Mouse (Mus musculus) intestine, embryonic 16.5 days (tissue): Measurements from ENCODE around the gene Stxbp5. TPM values are rescaled to one million over a fixed set of nuclear protein-coding genes. Genes with fewer than 3 reads are reported as not detected.
"Not testable (repeated sequence)": the region's sequence is repeated elsewhere in the genome, so short reads cannot be mapped to it uniquely, and the experiment has no call there.

Source experiments
- ATAC-seq: fragments of 200-750 bp; cut with Nextera tagmentation; 2 replicates; pipeline ENCODE4 v1.8.0; 2017; ENCODE audit warnings: moderate TSS enrichment, moderate library complexity
- H3K27ac ChIP-seq: fragments of 300-500 bp; sonication (generic); 2 replicates; pipeline ENCODE4 v1.5.1; 2014; ENCODE audit warnings: mild to moderate bottlenecking, low read length
- H3K27me3 ChIP-seq: fragments of 300-500 bp; sonication (generic); replicated peaks from 2 replicates; pipeline ENCODE4 v1.6.1; 2014; ENCODE audit warnings: low read length, control low read depth, mixed read lengths; ENCODE audit not compliant: control insufficient read depth, insufficient read depth
- H3K36me3 ChIP-seq: fragments of 300-500 bp; sonication (generic); 2 replicates; pipeline ENCODE4 v1.6.1; 2014; ENCODE audit warnings: low read length, control low read depth; ENCODE audit not compliant: control insufficient read depth, insufficient read depth
- H3K4me1 ChIP-seq: fragments of 300-500 bp; sonication (generic); 2 replicates; pipeline ENCODE4 v1.6.1; 2014; ENCODE audit warnings: low read length, control low read depth, mixed read lengths; ENCODE audit not compliant: control insufficient read depth, insufficient read depth
- H3K4me2 ChIP-seq: fragments of 300-500 bp; sonication (generic); 2 replicates; pipeline ENCODE4 v1.6.1; 2014; ENCODE audit warnings: low read depth, low read length, control low read depth
- H3K4me3 ChIP-seq: fragments of 300-500 bp; sonication (generic); 2 replicates; pipeline ENCODE4 v1.5.1; 2014; ENCODE audit warnings: mild to moderate bottlenecking, low read length
- H3K9ac ChIP-seq: fragments of 300-500 bp; sonication (generic); 2 replicates; pipeline ENCODE4 v1.6.1; 2014; ENCODE audit warnings: low read depth, low read length
- H3K9me3 ChIP-seq: fragments of 300-500 bp; sonication (generic); 2 replicates; pipeline ENCODE4 v1.6.1; 2016; ENCODE audit warnings: low read length, control low read depth; ENCODE audit not compliant: control insufficient read depth
- WGBS: fragments of 180-500 bp; shearing (Covaris S2); extraction: QIAGEN DNeasy Blood & Tissue Kit; methylation state at CpG from one replicate; pipeline ENCODE4 v1.1.7; 2014; 5-methylcytosine and 5-hydroxymethylcytosine counted together
- polyA plus RNA-seq: library from polyadenylated mRNA; unstranded; fragments of >200 nt; fragmentation: Nextera tagmentation; extraction: Ambion mirVana; gene quantifications from 2 replicates; pipeline ENCODE4 v1.2.1, GENCODE M21; 2015

Stxbp5 gene
- polyA plus RNA-seq, 1 experiment from 2014 or later, result 3.1 TPM

DNA sequence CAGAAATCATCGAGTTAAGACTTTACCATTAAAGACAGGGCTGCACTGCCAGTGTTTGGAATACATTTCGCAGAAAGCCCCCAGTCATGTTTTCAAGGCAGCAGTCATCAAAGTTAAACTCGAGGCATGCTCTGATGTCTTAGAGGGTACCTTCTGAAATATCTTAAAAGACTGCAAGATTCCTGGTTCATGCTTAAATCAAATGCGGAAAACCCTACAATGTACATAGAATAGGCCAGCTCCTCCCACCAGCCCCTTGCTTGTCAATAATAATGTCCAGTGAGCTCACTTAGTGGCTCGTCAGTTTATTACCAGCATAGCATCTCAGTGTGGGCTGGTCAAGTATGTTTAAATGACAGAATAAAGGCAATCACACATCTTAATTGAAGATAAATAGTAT, 3.0 kb downstream of the Stxbp5 start:
- Histone ChIP-seq H3K36me3 (peaks cover 3% of the 10 kb centered on the region; the same call in 1 of the 2 replicates), H3K27ac (no peak overlapping the region), H3K9ac (no peak overlapping the region), H3K27me3 (no peaks in the 10 kb centered on the region), H3K4me1 (peaks cover 5% of the 10 kb centered on the region), H3K4me3 (no peak overlapping the region), H3K9me3 (no peaks in the 10 kb centered on the region), H3K4me2 (no peak overlapping the region)
- ATAC-seq, result no peak
- WGBS, result 74% methylated on average over 5 of the region's 5 CpGs

DNA sequence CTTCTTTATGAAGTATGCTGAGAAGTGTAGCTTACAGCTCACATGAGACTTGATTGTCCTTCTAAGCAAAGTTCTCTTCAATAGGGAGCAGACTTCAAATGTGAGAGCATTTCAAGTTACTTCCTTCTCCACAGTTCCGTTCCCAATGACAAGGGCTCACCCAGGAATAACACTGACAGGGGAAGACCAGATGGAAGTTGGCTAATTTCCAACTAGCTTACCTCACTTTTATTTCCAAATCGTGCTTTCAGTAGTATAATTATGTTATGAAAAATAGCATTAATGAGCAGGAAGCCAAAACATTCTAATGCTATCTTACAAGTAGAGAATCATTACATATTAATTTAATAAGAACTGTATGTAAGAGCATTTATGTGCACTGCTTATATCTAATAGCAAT, 7.3 kb downstream of the Stxbp5 start:
- H3K27me3 ChIP-seq, result no peaks in the 10 kb centered on the region
- ATAC-seq, result no peak
- peaks cover 3% of the 10 kb centered on the region; the same call in 1 of the 2 replicates for H3K36me3 ChIP-seq
- no peak overlapping the region for H3K27ac ChIP-seq
- 56% methylated on average over 2 of the region's 2 CpGs for WGBS
- H3K9ac ChIP-seq, result no peak overlapping the region
- no peak overlapping the region for H3K4me3 ChIP-seq
- H3K4me1 ChIP-seq, result no peaks in the 10 kb centered on the region
- H3K4me2 ChIP-seq, result no peak overlapping the region
- H3K9me3 ChIP-seq, result no peaks in the 10 kb centered on the region

DNA sequence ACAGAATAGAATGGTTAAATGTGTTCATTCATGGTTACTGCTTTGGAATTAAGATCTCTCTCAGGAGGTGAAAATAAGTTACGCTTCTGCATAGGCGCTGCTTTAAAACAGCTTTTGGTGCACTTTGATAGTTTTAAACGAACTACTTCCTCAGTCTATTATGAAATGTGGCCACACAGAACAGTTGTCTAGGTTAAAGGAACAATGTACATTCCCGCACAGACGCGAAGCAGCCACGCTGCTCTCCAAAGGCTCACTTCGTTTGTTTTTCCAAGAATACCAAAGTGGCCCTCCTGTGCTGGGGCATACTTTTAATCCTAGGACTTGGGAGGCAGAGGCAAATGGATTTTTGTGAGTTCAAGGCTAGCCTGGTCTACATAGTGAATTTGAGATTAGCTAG, 11.2 kb downstream of the Stxbp5 start:
- WGBS, result 69% methylated on average over 8 of the region's 8 CpGs
- no peak overlapping the region for H3K4me3 ChIP-seq
- no peaks in the 10 kb centered on the region for H3K9me3 ChIP-seq
- H3K4me1 ChIP-seq, result no peaks in the 10 kb centered on the region
- H3K9ac ChIP-seq, result no peak overlapping the region
- no peak overlapping the region for H3K4me2 ChIP-seq
- no peaks in the 10 kb centered on the region for H3K27me3 ChIP-seq
- ATAC-seq, result no peak
- peaks cover 5% of the 10 kb centered on the region; the same call in 1 of the 2 replicates for H3K36me3 ChIP-seq
- no peak overlapping the region for H3K27ac ChIP-seq

DNA sequence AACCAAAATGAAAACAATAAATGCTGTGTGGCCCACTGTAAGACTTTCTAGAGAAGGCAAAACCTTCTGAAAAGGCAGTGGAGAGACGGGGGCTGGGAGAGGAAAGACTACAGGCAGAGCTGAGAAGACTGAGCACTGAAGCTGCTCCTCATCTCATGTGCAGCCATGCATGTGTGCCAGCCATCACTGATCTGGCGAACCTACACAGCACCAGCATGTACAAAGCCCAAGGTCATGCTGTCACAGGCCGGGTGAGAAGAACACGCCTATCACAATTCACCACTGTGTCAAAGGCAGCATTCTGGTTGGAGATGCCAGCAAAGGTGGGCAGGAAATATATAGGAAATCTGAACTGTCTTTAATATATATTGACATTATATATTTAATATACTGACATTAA, 12.2 kb downstream of the Stxbp5 start:
- 83% methylated on average over 4 of the region's 4 CpGs for WGBS
- Histone ChIP-seq H3K27me3 (no peaks in the 10 kb centered on the region), H3K4me3 (no peak overlapping the region), H3K27ac (no peak overlapping the region), H3K4me1 (no peaks in the 10 kb centered on the region), H3K36me3 (0 out of 2 replicates have a peak, but pooled peaks cover 2% of the 10 kb centered on the region), H3K4me2 (no peak overlapping the region), H3K9ac (no peak overlapping the region), H3K9me3 (no peaks in the 10 kb centered on the region)
- ATAC-seq, result no peak

DNA sequence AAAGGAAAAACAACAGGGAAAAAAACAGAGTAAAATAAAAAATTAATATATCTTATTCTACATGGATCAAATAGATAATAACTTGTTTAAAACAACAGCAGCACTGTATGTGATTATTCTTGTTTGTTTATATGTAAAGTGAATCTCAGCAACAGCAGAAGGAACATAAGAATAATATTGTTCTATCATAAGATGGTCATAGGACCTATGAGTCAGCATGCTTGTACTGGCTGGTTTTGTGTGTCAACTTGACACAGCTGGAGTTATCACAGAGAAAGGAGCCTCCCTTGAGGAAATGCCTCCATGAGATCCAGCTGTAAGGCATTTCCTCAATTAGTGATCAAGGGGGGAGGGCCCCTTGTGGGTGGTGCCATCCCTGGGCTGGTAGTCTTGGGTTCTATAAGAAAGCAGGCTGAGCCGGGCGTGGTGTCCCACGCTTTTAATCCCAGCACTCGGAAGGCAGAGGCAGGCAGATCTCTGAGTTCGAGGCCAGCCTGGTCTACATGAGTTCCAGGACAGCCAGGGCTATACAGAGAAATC, 19.0 kb downstream of the Stxbp5 start:
- H3K4me2 ChIP-seq, ATAC-seq, H3K36me3 ChIP-seq, H3K9me3 ChIP-seq, H3K4me3 ChIP-seq, H3K27me3 ChIP-seq, H3K4me1 ChIP-seq, H3K9ac ChIP-seq, H3K27ac ChIP-seq: not testable (repeated sequence)
- 92% methylated on average over 5 of the region's 5 CpGs for WGBS

DNA sequence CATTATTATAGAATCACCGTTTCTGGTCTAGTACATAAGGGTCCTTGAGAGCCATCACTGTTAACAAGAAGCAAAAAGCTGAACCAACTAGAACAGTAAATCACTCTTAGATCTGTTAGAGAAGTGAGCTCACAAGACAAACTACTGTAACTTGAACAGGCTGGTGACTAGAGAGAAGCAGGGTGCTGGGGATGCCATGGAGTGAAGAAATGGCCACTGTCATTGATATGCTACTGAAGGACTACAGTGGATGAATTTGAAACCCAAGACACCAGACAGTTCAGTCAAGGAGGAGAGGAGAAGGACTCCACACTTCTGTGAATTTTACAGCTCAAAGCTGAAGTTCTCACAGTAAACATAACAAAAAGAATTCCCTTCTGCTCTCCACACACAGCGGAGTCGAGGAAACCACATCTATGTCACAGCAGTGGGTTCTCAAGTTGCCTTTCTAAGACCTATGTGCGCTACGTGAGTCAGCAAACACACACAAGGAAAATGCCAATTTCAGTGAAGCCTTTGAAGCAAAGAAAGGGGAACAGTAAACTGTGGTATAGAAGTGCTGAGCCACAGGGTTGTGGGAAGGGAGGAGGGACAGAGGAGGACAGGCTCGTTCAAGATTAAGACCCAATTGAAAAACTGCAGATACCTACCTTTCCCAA, 20.7 kb downstream of the Stxbp5 start:
- Histone ChIP-seq H3K9ac (no peak overlapping the region), H3K4me3 (no peak overlapping the region), H3K9me3 (no peaks in the 10 kb centered on the region), H3K27ac (no peak overlapping the region), H3K4me1 (0 out of 2 replicates have a peak, but pooled peaks cover 3% of the 10 kb centered on the region), H3K27me3 (no peaks in the 10 kb centered on the region), H3K36me3 (no peaks in the 10 kb centered on the region), H3K4me2 (no peak overlapping the region)
- 69% methylated on average over 6 of the region's 6 CpGs for WGBS
- ATAC-seq, result no peak

DNA sequence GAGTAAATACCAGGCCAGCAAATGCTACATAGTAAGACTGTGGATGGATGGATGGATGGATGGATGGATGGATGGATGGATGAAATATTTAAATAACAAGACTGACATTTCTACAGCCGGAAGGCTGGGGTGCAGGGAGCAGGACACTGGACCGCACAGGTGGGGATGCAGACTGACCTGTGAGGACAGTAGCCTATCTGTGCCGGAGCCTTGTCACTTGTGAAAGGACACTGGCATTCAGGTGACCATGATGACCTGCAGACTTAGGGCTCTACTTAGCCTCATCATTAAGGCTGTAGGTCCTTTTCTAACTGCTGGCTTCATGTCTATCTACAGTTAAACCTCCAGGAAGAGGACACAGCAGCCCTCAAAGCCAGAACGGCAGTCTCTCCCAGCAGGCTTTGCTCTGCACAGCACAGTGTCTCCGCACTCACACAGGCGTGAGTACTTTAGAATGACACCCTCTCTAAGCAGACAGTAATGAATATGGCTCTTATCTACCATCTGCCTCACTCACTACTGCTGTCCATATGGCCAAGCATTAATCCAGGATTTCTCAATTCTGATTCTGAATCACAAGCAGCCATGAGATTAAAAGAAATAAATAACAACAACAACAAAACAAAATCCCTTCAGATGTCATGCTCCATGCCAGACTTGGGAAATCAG, 21.9 kb downstream of the Stxbp5 start:
- Histone ChIP-seq H3K9me3 (no peaks in the 10 kb centered on the region), H3K27me3 (no peaks in the 10 kb centered on the region), H3K27ac (no peak overlapping the region), H3K9ac (no peak overlapping the region), H3K4me2 (no peak overlapping the region), H3K4me1 (0 out of 2 replicates have a peak, but pooled peaks cover 3% of the 10 kb centered on the region), H3K36me3 (no peaks in the 10 kb centered on the region), H3K4me3 (no peak overlapping the region)
- ATAC-seq, result no peak
- WGBS, result 77% methylated on average over 6 of the region's 6 CpGs

DNA sequence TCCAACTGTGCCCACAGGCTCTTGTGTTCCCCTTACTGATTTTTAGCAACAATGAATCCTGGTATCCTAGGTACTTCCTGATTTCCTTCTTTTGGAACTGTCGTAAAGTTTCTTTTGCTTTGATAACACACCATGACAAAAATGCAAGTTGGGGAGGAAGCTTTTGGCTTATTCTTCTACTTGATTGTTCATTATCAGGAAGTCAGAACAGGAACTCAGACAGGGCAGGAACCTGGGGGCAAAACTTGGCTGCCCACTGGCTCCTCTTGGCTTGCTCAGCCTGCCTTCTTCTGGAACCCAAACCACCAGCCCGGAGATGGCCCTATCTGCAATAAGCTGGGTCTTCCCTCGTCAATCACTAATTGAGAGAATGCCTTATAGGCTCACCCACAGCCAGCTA, 25.0 kb downstream of the Stxbp5 start:
- Histone ChIP-seq H3K4me1 (0 out of 2 replicates have a peak, but pooled peaks cover 3% of the 10 kb centered on the region), H3K9ac (no peak overlapping the region), H3K27me3 (no peaks in the 10 kb centered on the region), H3K4me3 (no peak overlapping the region), H3K36me3 (no peaks in the 10 kb centered on the region), H3K9me3 (no peaks in the 10 kb centered on the region), H3K4me2 (no peak overlapping the region), H3K27ac (no peak overlapping the region)
- WGBS, result 90% methylated on average over 3 of the region's 3 CpGs
- no peak for ATAC-seq

DNA sequence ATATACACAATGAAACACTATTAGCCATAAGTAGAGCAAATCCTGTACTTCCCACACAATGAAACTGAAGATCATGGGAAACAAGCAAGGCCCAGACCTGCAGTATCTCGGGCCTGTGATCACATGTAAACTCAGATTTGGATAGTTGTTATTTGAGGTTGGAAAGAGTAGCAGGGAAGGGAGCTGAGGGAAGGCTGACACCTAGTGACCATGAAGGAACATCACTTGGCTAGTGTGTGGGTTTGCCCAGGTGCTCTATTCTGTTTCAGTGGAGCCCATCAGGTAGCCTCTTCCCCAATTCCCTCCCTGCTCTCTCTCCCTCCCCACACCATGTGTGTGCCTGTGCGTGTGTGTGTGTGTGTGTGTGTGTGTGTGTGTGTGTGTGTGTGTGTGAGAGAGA, 28.7 kb downstream of the Stxbp5 start:
- Histone ChIP-seq H3K27me3 (no peaks in the 10 kb centered on the region), H3K4me1 (0 out of 2 replicates have a peak, but pooled peaks cover 3% of the 10 kb centered on the region), H3K36me3 (no peaks in the 10 kb centered on the region), H3K9me3 (no peaks in the 10 kb centered on the region), H3K9ac (no peak overlapping the region), H3K27ac (no peak overlapping the region), H3K4me3 (no peak overlapping the region), H3K4me2 (no peak overlapping the region)
- ATAC-seq, result no peak
- 67% methylated on average over 2 of the region's 2 CpGs for WGBS
